Mouse (Mus musculus) cerebellum, adult 2 months (tissue): Measurements from ENCODE around the gene Adamts17.

Experiments
- CTCF ChIP-seq: fragments of 200-500 bp; IDR thresholded peaks from 2 replicates; pipeline ENCODE4 v1.5.1; 2011; ENCODE audit warnings: low read depth, mild to moderate bottlenecking, control low read depth, low read length, moderate library complexity, borderline replicate concordance; ENCODE audit not compliant: insufficient read depth
- POLR2A ChIP-seq: fragments of 200-500 bp; IDR thresholded peaks from 2 replicates; pipeline ENCODE4 v1.6.1; 2011; ENCODE audit warnings: low read length, control low read depth, borderline replicate concordance; ENCODE audit not compliant: insufficient read depth

DNA sequence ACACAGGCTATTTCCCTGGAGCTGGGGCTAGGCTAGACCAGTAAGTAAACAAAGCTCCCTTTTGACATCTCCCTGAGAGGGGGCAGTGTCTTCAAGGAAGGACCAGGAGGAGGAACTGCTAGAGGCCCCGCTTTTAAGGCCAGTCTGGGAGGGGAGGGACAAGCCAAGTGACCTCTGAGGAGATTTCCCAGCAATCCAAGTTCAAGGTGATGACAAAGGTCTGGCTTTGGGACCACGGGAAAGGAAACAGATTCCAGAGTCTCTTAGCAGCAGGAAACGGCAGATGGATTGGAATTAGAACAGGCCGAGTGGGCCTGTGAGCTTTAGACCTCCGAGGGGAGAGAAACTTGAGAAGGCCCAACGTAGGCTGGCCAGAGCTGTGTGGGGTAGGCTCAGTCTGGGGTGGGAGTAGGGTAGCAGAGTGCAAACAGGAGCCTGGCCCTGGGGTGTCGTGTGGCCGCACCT lies 116.0 kb downstream of the Adamts17 start:
- TF ChIP-seq POLR2A, result no peak
- TF ChIP-seq CTCF, result no peak
